Mouse (Mus musculus) liver, adult 2 months (tissue): ENCODE data around the gene Sorl1.

ENCODE experiments used
- CTCF ChIP-seq: fragments of 200-500 bp; IDR thresholded peaks from 2 replicates; pipeline ENCODE4 v1.5.1; 2011; ENCODE audit warnings: low read depth, low read length, control low read depth
- POLR2A ChIP-seq: fragments of 200-500 bp; IDR thresholded peaks from 2 replicates; pipeline ENCODE4 v1.6.1; 2011; ENCODE audit warnings: low read length, control low read depth; ENCODE audit not compliant: insufficient read depth; ENCODE audit errors: extremely low read depth

- TF ChIP-seq CTCF = no peak
- no peak for TF ChIP-seq POLR2A
Observed at GRCm38 (mm10) chr9:42054339-42055272, 69.5 kb downstream of the Sorl1 start.
